Mouse (Mus musculus): ENCODE measurements around the gene Tnpo2. TPM values are rescaled to one million over a fixed set of nuclear protein-coding genes. Genes with fewer than 3 reads are reported as not detected.

The Tnpo2 gene
- total and polyA plus RNA-seq, 2 experiments from 2014 or later = 49.1 to 183 TPM

DNA sequence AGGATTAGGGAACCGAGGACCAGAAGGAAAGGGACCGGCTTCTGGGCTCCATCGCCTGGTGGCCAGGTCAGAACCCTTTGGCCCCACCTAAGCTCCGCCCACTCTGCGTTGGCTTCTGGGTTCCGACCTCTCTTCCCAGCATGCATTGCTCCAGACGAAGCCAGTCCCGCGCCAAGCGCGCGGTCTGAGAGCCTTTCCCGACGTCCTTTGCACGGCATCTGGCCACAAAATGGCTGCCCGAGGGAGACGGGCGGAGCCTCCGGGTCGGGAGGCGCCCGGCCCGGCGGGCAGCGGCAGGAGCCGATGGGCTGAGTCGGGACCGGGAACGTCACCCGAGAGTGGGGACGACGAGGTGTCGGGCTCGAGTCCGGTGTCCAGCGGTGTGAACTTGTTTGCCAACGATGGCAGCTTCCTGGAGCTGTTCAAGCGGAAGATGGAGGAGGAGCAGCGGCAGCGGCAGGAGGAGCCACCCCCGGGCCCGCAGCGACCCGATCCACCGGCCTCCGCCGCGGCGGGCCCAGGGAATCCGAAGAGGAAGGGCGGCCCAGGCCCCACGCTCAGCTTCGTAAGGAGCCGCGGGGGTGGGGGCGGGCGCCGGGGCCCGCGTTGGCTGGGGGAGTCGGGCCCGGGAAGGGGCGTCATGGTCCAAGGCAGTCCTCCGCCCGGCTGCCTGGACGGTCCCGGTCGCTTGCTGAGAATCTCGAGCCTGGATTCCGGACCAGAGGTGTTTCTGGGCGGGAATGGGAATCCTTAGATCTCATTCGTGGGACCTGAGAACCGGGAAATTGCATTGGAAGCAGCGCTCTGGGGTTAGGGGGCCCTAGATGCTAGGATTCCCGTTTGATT, 9.8 kb upstream of the Tnpo2 start, which contains the start of gene Trir:
Gene Trir (plus strand): TSS at position 154 of the 846 bp plus-strand sequence.
- Histone ChIP-seq H3K27me3 (ENCODE audit: insufficient read depth, low read length) (no peaks in the 10 kb centered on the region), H3K36me3 (ENCODE audit: insufficient read depth, low read length) (peaks cover 19% of the 10 kb centered on the region), H3K4me1 (ENCODE audit: insufficient read depth, low read length) (peaks cover 32% of the 10 kb centered on the region), H3K27ac (peak within 1 kb of the TSS; percentile 95), H3K4me3 (ENCODE audit: low read length) (peak within 1 kb of the TSS; percentile 95), H3K9me3 (ENCODE audit: low read length) (no peaks in the 10 kb centered on the region), H3K4me2 (ENCODE audit: low read depth, low read length) (peak within 1 kb of the TSS; percentile 91), H3K9ac (replicated peaks; ENCODE audit: low read length) (peak within 1 kb of the TSS; percentile 99)
- no peak for TF ChIP-seq CTCF (IDR thresholded peaks at IDR 0.05; ENCODE audit: low read depth)
- ATAC-seq (peak; percentile 85), DNase-seq (ENCODE audit: low spot score) (peak; percentile 98)
- WGBS = under 1% methylated on average over 73 of the region's 75 CpGs

DNA sequence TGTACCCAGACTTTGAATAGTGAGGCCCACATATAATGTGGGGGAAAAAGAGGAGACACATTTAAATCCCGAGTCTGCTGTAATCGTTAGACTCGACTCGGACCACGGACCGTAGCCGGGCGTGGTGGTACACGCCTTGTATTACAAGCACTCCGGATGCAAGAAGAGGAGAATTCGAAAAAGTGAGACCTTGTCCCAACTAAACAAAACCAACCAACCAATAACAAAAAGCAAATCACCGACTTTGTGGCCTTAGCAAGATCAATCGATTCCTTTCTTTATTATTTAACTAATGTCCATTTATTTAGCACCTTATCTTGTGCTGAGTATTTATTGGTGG, 9.2 kb upstream of the Tnpo2 start:
- DNase-seq (ENCODE audit: low spot score) (no peak), ATAC-seq (no peak)
- H3K4me2 ChIP-seq (ENCODE audit: low read depth, low read length) = peak overlapping the region; percentile 91
- WGBS = 1% methylated on average over 13 of the region's 13 CpGs
- H3K27ac ChIP-seq = peak overlapping the region; percentile 95
- TF ChIP-seq CTCF (IDR thresholded peaks at IDR 0.05; ENCODE audit: low read depth) = no peak
- H3K9me3 ChIP-seq (ENCODE audit: low read length) = no peaks in the 10 kb centered on the region
- no peaks in the 10 kb centered on the region for H3K27me3 ChIP-seq (ENCODE audit: insufficient read depth, low read length)
- H3K4me1 ChIP-seq (ENCODE audit: insufficient read depth, low read length) = peaks cover 32% of the 10 kb centered on the region
- H3K4me3 ChIP-seq (ENCODE audit: low read length) = peak overlapping the region; percentile 95
- H3K9ac ChIP-seq (replicated peaks; ENCODE audit: low read length) = peak overlapping the region; percentile 99
- peaks cover 24% of the 10 kb centered on the region for H3K36me3 ChIP-seq (ENCODE audit: insufficient read depth, low read length)

- Histone ChIP-seq H3K36me3 (ENCODE audit: insufficient read depth, low read length) (peaks cover 29% of the 10 kb centered on the region), H3K4me3 (ENCODE audit: low read length) (peak overlapping the region; percentile 95), H3K27me3 (ENCODE audit: insufficient read depth, low read length) (no peaks in the 10 kb centered on the region), H3K4me2 (ENCODE audit: low read depth, low read length) (peak overlapping the region; percentile 91), H3K27ac (no peak overlapping the region), H3K4me1 (ENCODE audit: insufficient read depth, low read length) (peaks cover 32% of the 10 kb centered on the region), H3K9me3 (ENCODE audit: low read length) (no peaks in the 10 kb centered on the region), H3K9ac (replicated peaks; ENCODE audit: low read length) (peak overlapping the region; percentile 99; the same call in 1 of the 2 replicates)
- WGBS = 13% methylated on average over 2 of the region's 2 CpGs
- peak; percentile 49 for TF ChIP-seq CTCF (IDR thresholded peaks at IDR 0.05; ENCODE audit: low read depth)
- ATAC-seq = no peak
- peak; percentile 39 for DNase-seq (ENCODE audit: low spot score)
These were observed 8.8 kb upstream of the Tnpo2 start for GRCm38 (mm10) chr8:85027922-85028321.

- WGBS = 94% methylated on average over 14 of the region's 14 CpGs
- Histone ChIP-seq H3K27ac (no peak overlapping the region), H3K4me1 (ENCODE audit: insufficient read depth, low read length) (peaks cover 28% of the 10 kb centered on the region), H3K27me3 (ENCODE audit: insufficient read depth, low read length) (no peaks in the 10 kb centered on the region), H3K4me3 (ENCODE audit: low read length) (peak overlapping the region; percentile 95; the same call in 1 of the 2 replicates), H3K9me3 (ENCODE audit: low read length) (no peaks in the 10 kb centered on the region), H3K36me3 (ENCODE audit: insufficient read depth, low read length) (peaks cover 30% of the 10 kb centered on the region), H3K4me2 (ENCODE audit: low read depth, low read length) (peak overlapping the region; percentile 91; the same call in 1 of the 2 replicates), H3K9ac (replicated peaks; ENCODE audit: low read length) (no peak overlapping the region; the same call in 1 of the 2 replicates)
- no peak for DNase-seq (ENCODE audit: low spot score)
- TF ChIP-seq CTCF (IDR thresholded peaks at IDR 0.05; ENCODE audit: low read depth) = no peak
- ATAC-seq = no peak
These were observed 7.4 kb upstream of the Tnpo2 start for GRCm38 (mm10) chr8:85029271-85029670.

GRCm38 (mm10) chr8:85032622-85033311, 3.9 kb upstream of the Tnpo2 start:
- no peak for ATAC-seq
- Histone ChIP-seq H3K9me3 (ENCODE audit: low read length) (no peaks in the 10 kb centered on the region), H3K27ac (no peak overlapping the region), H3K4me2 (ENCODE audit: low read depth, low read length) (no peak overlapping the region), H3K36me3 (ENCODE audit: insufficient read depth, low read length) (peaks cover 30% of the 10 kb centered on the region), H3K9ac (replicated peaks; ENCODE audit: low read length) (no peak overlapping the region), H3K4me1 (ENCODE audit: insufficient read depth, low read length) (peaks cover 15% of the 10 kb centered on the region; the same call in 1 of the 2 replicates), H3K4me3 (ENCODE audit: low read length) (no peak overlapping the region), H3K27me3 (ENCODE audit: insufficient read depth, low read length) (no peaks in the 10 kb centered on the region)
- no peak for TF ChIP-seq CTCF (IDR thresholded peaks at IDR 0.05; ENCODE audit: low read depth)
- WGBS = 94% methylated on average over 4 of the region's 4 CpGs
- no peak for DNase-seq (ENCODE audit: low spot score)

DNA sequence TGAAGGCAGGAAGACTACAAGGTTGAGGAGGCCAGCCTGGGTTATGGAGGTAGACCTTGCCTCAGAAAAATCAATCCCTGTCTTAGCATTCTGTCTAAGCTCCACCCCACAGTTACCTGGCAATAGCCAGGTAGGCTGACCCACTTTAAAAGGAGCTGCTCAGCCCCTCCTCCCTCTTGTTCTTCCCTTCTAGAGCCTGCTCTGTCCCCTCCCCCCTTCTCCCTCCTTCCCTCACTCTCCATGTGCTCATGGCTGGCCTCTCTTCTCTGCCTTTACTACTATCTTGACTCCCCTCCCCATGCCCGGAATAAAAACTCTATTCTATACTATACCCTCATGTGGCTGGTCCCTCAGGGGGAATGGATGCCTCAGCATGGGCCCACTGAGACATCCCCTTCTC, 2.8 kb upstream of the Tnpo2 start:
- WGBS = 77% methylated on average over 1 of the region's 1 CpGs
- H3K27me3 ChIP-seq (ENCODE audit: insufficient read depth, low read length) = no peaks in the 10 kb centered on the region
- peaks cover 11% of the 10 kb centered on the region for H3K4me1 ChIP-seq (ENCODE audit: insufficient read depth, low read length)
- H3K36me3 ChIP-seq (ENCODE audit: insufficient read depth, low read length) = peaks cover 30% of the 10 kb centered on the region
- DNase-seq (ENCODE audit: low spot score) (no peak), ATAC-seq (no peak)
- no peak overlapping the region for H3K27ac ChIP-seq
- no peak overlapping the region for H3K9ac ChIP-seq (replicated peaks; ENCODE audit: low read length)
- no peak overlapping the region for H3K4me2 ChIP-seq (ENCODE audit: low read depth, low read length)
- TF ChIP-seq CTCF (IDR thresholded peaks at IDR 0.05; ENCODE audit: low read depth) = no peak
- no peak overlapping the region for H3K4me3 ChIP-seq (ENCODE audit: low read length)
- no peaks in the 10 kb centered on the region for H3K9me3 ChIP-seq (ENCODE audit: low read length)
